Mouse (Mus musculus) ovary, postnatal 14 days (tissue): ENCODE measurements around the gene Clk2.
A peak's percentile ranks its signal among the peaks of the same experiment; 100 is the strongest.
"Not testable (repeated sequence)": the region's sequence is repeated elsewhere in the genome, so short reads cannot be mapped to it uniquely, and the experiment has no call there.

Experiments used
- DNase-seq: peaks from one replicate; pipeline ENCODE4 v3.0.0; 2022; ENCODE audit warnings: low spot score

Gene Clk2

GRCm38 (mm10) chr3:89159616-89160344, 4.8 kb upstream of the Clk2 start, which contains the start of gene Hcn3:
TSS of gene Hcn3 (minus strand) at chr3:89160196.
- peak; percentile 55 for DNase-seq

- not testable (repeated sequence) for DNase-seq
Observed at GRCm38 (mm10) chr3:89161207-89161606, 3.4 kb upstream of the Clk2 start.

DNA sequence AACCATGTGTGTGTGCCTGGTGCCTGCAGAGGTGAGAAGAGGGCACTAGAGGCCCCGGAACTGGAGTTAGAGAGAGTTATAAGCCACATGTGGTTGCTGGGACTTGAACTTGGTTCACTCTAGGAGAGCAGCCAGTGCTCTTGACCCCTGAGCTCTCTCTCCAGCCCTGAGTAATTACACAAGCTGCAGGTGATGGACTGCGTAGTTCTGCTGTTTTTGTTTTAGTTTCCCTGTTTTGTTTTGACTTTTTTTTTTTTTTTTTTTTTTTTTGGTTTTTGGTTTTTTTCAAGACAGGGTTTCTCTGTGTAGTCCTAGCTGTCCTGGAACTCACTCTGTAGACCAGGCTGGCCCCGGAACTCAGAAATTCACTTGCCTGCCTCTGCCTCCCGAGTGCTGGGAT, 2.8 kb upstream of the Clk2 start:
- no peak for DNase-seq

DNA sequence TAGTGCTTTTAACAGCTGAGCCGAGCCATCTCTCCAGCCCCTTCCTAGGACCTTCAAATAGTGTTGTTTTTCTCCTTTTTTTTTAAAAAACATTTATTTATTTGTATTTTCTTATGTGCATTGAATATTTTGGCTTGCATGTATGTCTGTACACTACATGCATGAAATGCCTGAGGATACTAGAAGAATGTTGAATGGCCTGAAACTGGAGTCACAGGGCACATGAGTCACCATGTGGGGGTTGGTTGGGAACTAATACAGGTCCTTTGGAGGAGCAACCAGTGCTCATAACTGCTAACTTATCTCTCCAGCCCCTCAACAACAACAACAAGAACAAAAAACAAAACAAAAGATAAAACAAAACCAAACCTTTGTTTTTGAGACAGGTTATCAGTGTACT, 1.5 kb upstream of the Clk2 start:
- DNase-seq: no peak

- DNase-seq: no peak
Observed at GRCm38 (mm10) chr3:89163643-89164245, 851 bp upstream of the Clk2 start.

GRCm38 (mm10) chr3:89165268-89165870, 774 bp downstream of the Clk2 start:
- DNase-seq: no peak

- no peak for DNase-seq
Observed at GRCm38 (mm10) chr3:89166945-89167344, 2.4 kb downstream of the Clk2 start.

GRCm38 (mm10) chr3:89174844-89175243, 10.2 kb downstream of the Clk2 start:
- DNase-seq: no peak

GRCm38 (mm10) chr3:89175544-89175943, 10.9 kb downstream of the Clk2 start:
- no peak for DNase-seq

DNA sequence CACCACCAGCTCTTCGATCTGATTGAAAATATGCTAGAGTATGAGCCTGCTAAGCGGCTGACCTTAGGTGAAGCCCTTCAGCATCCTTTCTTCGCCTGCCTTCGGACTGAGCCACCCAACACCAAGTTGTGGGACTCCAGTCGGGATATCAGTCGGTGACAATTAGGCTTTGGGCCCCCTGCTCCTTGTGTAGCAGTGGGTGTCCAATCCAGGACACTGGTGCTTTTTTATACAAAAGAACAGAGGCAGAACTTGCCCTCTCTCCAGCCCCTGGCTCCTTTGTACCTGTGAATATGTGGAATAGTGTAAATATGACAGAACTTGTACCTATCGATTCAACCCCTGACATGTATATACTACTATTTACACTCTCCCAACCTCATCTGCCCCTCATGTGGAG, 11.8 kb downstream of the Clk2 start:
- no peak for DNase-seq

- peak; percentile 69 for DNase-seq
Observed at GRCm38 (mm10) chr3:89177242-89178106, 12.9 kb downstream of the Clk2 start, which contains the start of gene Scamp3. TSS of gene Scamp3 (plus strand) at chr3:89177473.

DNA sequence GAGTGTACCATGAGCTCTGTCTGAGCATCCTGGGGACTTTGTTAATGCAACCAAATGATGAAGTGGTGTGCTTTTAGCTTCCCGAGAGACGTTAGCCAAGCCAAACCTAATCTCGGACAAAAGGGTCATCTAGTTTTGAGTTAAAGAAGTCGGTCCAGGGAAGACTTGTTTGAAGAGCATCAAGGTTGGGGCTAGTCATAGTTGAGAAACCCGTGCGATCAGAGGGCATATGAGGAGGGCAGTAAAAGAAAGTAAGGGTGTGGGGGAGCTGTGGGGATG, 13.5 kb downstream of the Clk2 start:
- no peak for DNase-seq

DNA sequence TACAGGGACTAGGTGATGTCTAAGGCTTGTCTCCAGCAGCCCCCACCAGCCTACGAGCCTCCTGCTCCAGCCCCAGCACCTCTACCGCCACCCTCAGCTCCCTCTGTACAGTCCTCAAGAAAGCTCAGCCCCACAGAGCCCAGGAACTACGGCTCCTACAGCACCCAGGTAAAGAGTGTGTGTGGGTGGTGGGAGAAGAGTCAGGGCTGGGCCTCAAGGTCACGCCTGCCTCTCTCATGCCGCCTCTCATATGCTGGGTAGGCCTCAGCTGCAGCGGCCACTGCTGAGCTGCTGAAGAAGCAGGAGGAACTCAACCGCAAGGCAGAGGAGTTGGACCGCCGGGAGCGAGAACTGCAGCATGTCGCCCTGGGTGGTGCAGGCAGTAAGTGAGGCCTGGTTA, 14.5 kb downstream of the Clk2 start:
- no peak for DNase-seq

DNA sequence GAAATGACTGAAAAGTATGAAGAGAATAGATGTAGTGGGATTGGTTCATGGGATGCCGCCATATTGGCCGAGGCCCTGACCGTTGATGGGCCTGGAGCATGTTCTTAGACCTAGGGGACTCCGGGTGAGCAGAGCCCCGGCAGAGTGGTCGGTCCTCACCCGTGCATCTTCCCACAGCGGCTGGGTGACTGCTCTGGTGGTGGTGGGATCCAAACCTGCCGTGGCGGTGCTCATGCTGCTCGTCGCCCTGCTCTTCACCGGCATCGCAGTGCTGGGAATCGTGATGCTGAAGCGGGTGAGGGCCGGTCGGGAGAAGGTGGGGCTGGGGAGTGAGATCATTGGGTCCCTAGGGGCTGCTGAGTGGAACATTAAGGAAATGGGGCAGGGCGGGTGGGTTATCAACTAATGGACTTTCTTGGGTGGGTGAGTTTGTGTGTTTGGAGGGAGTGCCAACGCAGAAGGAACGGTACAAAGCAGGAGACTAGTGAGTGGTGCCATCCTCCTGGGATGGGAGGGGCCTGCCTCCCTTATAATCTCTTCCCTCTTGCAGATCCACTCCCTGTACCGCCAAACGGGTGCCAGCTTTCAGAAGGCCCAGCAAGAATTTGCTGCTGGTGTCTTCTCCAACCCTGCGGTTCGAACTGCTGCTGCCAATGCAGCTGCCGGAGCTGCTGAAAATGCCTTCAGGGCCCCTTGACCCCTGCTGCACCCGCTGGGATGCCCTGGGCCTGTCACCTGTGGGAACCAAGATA, 17.3 kb downstream of the Clk2 start:
- DNase-seq: no peak

- DNase-seq: no peak
Observed at GRCm38 (mm10) chr3:89182531-89183057, 18.0 kb downstream of the Clk2 start.

- peak; percentile 78 for DNase-seq
Observed at GRCm38 (mm10) chr3:89183058-89183958, 18.7 kb downstream of the Clk2 start, which contains the start of gene Fam189b. TSS of gene Fam189b (plus strand) at chr3:89183143.

- DNase-seq: no peak
Observed at GRCm38 (mm10) chr3:89183959-89184315, 19.3 kb downstream of the Clk2 start.

DNA sequence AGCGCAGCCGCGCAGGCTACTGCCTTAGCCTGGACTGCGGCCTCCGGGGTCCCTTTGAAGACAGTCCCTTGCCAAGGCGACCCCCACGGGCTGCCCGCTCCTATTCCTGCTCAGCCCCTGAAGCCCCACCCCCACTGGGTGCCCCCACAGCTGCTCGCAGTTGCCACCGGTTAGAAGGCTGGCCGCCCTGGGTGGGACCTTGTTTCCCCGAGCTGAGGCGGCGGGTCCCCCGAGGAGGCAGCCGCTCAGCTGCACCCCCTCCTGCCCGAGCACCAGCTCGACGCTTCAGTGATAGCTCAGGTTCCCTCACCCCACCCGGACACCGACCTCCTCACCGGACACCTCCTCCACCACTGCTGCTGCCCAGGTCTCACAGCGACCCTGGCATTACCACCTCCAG, 22.6 kb downstream of the Clk2 start:
- no peak for DNase-seq

- no peak for DNase-seq
Observed at GRCm38 (mm10) chr3:89187690-89188477, 23.3 kb downstream of the Clk2 start.

GRCm38 (mm10) chr3:89188478-89188875, 23.9 kb downstream of the Clk2 start:
- DNase-seq: no peak
